In the genomic region with DNA sequence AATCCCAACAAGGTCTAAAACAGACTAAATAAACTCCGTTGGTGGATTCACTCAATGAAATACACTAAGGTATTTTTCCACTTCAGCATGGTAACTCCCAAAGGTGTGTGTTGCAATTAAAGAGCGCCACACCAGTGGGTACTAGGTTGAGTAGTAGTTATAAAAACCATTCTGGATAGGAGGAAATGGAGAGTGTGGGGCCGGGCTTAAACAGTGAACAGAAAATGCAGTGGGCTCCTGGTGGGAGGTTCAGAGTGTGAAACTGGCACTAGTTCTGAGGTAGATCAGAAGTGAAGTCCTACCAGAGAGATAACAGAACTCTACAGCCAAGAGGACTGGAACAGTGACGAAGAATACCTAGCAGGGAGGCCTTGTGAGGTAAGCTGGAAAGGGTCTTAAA, we compare ENCODE assay signal across 10 mouse cellular contexts. TPM values are rescaled to one million over a fixed set of nuclear protein-coding genes. Genes with fewer than 3 reads are reported as not detected.
A peak's percentile ranks its signal among the peaks of the same experiment; 100 is the strongest.
DNase-seq lines count a peak whose midpoint lies in the region; ATAC-seq and TF ChIP-seq lines count a peak whose summit lies in the region.
"Had no signal": no experiment of that assay in that cellular context is flagged by ENCODE, and none has a peak within 500 bp of the region (broad histone marks: within the 10 kb centered on the region; RNA-seq: fewer than 3 reads in every experiment).

No protein-coding gene starts in this region.

- H3K36me3 ChIP-seq in kidney, embryonic 15.5 days = peaks cover 20% of the 10 kb centered on the region; the same call in 1 of the 2 replicates
- H3K36me3 ChIP-seq in embryonic facial prominence, embryonic 15.5 days = peaks cover 16% of the 10 kb centered on the region
- H3K36me3 ChIP-seq in intestine, embryonic 15.5 days = peaks cover 7% of the 10 kb centered on the region; the same call in 1 of the 2 replicates
- peaks cover 10% of the 10 kb centered on the region for H3K36me3 ChIP-seq in myocyte (ENCODE audit: control insufficient read depth, insufficient read depth)

- no peak for DNase-seq in kidney, adult 11 months
- no peak for DNase-seq in spleen, postnatal 36 days (ENCODE audit: low spot score in 2 of 2)
- DNase-seq in layer of hippocampus, postnatal 25 days (ENCODE audit: extremely low spot score in 1 of 2, low spot score in 1 of 2) = no peak
- no peak for DNase-seq in cerebellum, adult 2 months

- no peak overlapping the region for H3ac ChIP-seq in myocyte (ENCODE audit: control insufficient read depth, insufficient read length)

- TF ChIP-seq CTCF in cerebellum, adult 2 months (IDR thresholded peaks at IDR 0.05; ENCODE audit: borderline replicate concordance, insufficient read depth, low read depth, low read length) = no peak

- peaks cover 20% of the 10 kb centered on the region for H3K79me2 ChIP-seq in myocyte (ENCODE audit: control insufficient read depth, insufficient read depth)

- no peak for TF ChIP-seq POLR2A in myocyte (IDR thresholded peaks at IDR 0.05; ENCODE audit: insufficient read length, low read depth)
- no peak for TF ChIP-seq POLR2A in cerebellum, adult 2 months (IDR thresholded peaks at IDR 0.05; ENCODE audit: borderline replicate concordance, insufficient read depth, low read length)

- peak overlapping the region; percentile 69 for H3K4me2 ChIP-seq in kidney, embryonic 15.5 days
- peak overlapping the region; percentile 67 for H3K4me2 ChIP-seq in embryonic facial prominence, embryonic 15.5 days (replicated peaks)
- H3K4me2 ChIP-seq in intestine, embryonic 15.5 days (replicated peaks) = peak overlapping the region; percentile 59
- H3K4me2 ChIP-seq in myocyte (ENCODE audit: low read depth) = peak overlapping the region; percentile 88

- peak overlapping the region; percentile 56; the same call in 1 of the 2 replicates for H3K9ac ChIP-seq in kidney, embryonic 15.5 days
- H3K9ac ChIP-seq in embryonic facial prominence, embryonic 15.5 days = peak overlapping the region; percentile 45
- H3K9ac ChIP-seq in intestine, embryonic 15.5 days = no peak overlapping the region

- peaks cover 11% of the 10 kb centered on the region; the same call in 1 of the 2 replicates for H3K9me3 ChIP-seq in kidney, embryonic 15.5 days (replicated peaks)
- no peaks in the 10 kb centered on the region for H3K9me3 ChIP-seq in embryonic facial prominence, embryonic 15.5 days (replicated peaks)
- 0 out of 2 replicates have a peak, but pooled peaks cover 3% of the 10 kb centered on the region for H3K9me3 ChIP-seq in intestine, embryonic 15.5 days

- no peak for ATAC-seq in kidney, embryonic 15.5 days (replicated peaks; ENCODE audit: low FRiP score)
- ATAC-seq in embryonic facial prominence, embryonic 15.5 days (ENCODE audit: insufficient number of reproducible peaks, low FRiP score, low TSS enrichment, low read depth) = no peak
- ATAC-seq in intestine, embryonic 15.5 days = no peak

- 84% methylated on average over 4 of the region's 4 CpGs for WGBS in kidney, embryonic 15.5 days
- 76% methylated on average over 4 of the region's 4 CpGs for WGBS in embryonic facial prominence, embryonic 15.5 days
- 82% methylated on average over 4 of the region's 4 CpGs for WGBS in intestine, embryonic 15.5 days
- WGBS in cerebellum, adult 2 months = 65% methylated on average over 4 of the region's 4 CpGs

- H3K27me3 ChIP-seq in kidney, embryonic 15.5 days = no peaks in the 10 kb centered on the region
- H3K27me3 ChIP-seq in embryonic facial prominence, embryonic 15.5 days = no peaks in the 10 kb centered on the region
- no peaks in the 10 kb centered on the region for H3K27me3 ChIP-seq in intestine, embryonic 15.5 days (replicated peaks)
- H3K27me3 ChIP-seq in myocyte (ENCODE audit: control insufficient read depth, insufficient read depth, insufficient read length) = peaks cover 5% of the 10 kb centered on the region
- no peaks in the 10 kb centered on the region for H3K27me3 ChIP-seq in cerebellum, adult 2 months (ENCODE audit: control insufficient read depth, insufficient read depth, low read length)
- H3K27me3 ChIP-seq: Patski had no signal

- H3K4me3 ChIP-seq in kidney, embryonic 15.5 days (replicated peaks) = peak overlapping the region; percentile 91
- peak overlapping the region; percentile 96 for H3K4me3 ChIP-seq in embryonic facial prominence, embryonic 15.5 days (replicated peaks)
- H3K4me3 ChIP-seq in intestine, embryonic 15.5 days (replicated peaks) = peak overlapping the region; percentile 95; the same call in 1 of the 2 replicates
- peak overlapping the region; percentile 33 for H3K4me3 ChIP-seq in myocyte
- no peak overlapping the region for H3K4me3 ChIP-seq in cerebellum, adult 2 months (replicated peaks; ENCODE audit: insufficient read depth, low read depth, low read length)

- H3K4me1 ChIP-seq in kidney, embryonic 15.5 days = peaks cover 15% of the 10 kb centered on the region
- peaks cover 18% of the 10 kb centered on the region for H3K4me1 ChIP-seq in embryonic facial prominence, embryonic 15.5 days
- H3K4me1 ChIP-seq in intestine, embryonic 15.5 days (replicated peaks) = 0 out of 2 replicates have a peak, but pooled peaks cover 2% of the 10 kb centered on the region
- H3K4me1 ChIP-seq in cerebellum, adult 2 months (ENCODE audit: control insufficient read depth, insufficient read depth, low read length) = peaks cover 3% of the 10 kb centered on the region; the same call in 1 of the 2 replicates

- H3K27ac ChIP-seq in kidney, embryonic 15.5 days = peak overlapping the region; percentile 94
- H3K27ac ChIP-seq in embryonic facial prominence, embryonic 15.5 days (replicated peaks) = peak overlapping the region; percentile 94
- no peak overlapping the region for H3K27ac ChIP-seq in intestine, embryonic 15.5 days
- H3K27ac ChIP-seq in cerebellum, adult 2 months (ENCODE audit: insufficient read depth, low read length) = no peak overlapping the region; the same call in 1 of the 2 replicates

TF ChIP-seq in myocyte, 11 proteins besides CTCF, POLR2A, EP300 and RAD21:
- TF ChIP-seq MAX (IDR thresholded peaks at IDR 0.05; ENCODE audit: low read depth) (no peak), TCF12 (IDR thresholded peaks at IDR 0.05; ENCODE audit: insufficient read depth, poor library complexity, severe bottlenecking) (no peak), MYOG (IDR thresholded peaks at IDR 0.05; ENCODE audit: control insufficient read depth in 1 of 3, insufficient read depth in 1 of 3, insufficient read length in 2 of 3, low read depth in 2 of 3) (no peak), REST (IDR thresholded peaks at IDR 0.05; ENCODE audit: insufficient read depth, insufficient read length) (no peak), SRF (IDR thresholded peaks at IDR 0.05; ENCODE audit: control insufficient read depth, insufficient read length, low read depth) (no peak), MYOD1 (IDR thresholded peaks at IDR 0.05; ENCODE audit: control insufficient read depth in 1 of 3, insufficient read length in 2 of 3, low read depth in 2 of 3) (no peak), POLR2AphosphoS2 (IDR thresholded peaks at IDR 0.05; ENCODE audit: insufficient read length, low read depth) (no peak), CEBPB (IDR thresholded peaks at IDR 0.05; ENCODE audit: insufficient read depth, poor library complexity, severe bottlenecking) (no peak), E2F4 (IDR thresholded peaks at IDR 0.05; ENCODE audit: insufficient read depth) (no peak), TCF3 (IDR thresholded peaks at IDR 0.05; ENCODE audit: insufficient read length, low read depth) (no peak), USF1 (IDR thresholded peaks at IDR 0.05; ENCODE audit: low read depth) (no peak)

RNA-seq across cellular contexts. Expression of a gene that starts 0.9 kb away (rescaled TPM):
- polyA plus RNA-seq in kidney, embryonic 15.5 days (2015; fragmentation: Nextera tagmentation; extraction: Ambion mirVana) = 123 and 124 TPM in 2 replicates
- 121 and 123 TPM in 2 replicates for polyA plus RNA-seq in embryonic facial prominence, embryonic 15.5 days (2015; fragmentation: Nextera tagmentation; extraction: Ambion mirVana)
- polyA plus RNA-seq in intestine, embryonic 15.5 days (2015; fragmentation: Nextera tagmentation; extraction: Ambion mirVana) = 120 and 126 TPM in 2 replicates
- polyA plus RNA-seq in myocyte (2012; fragmentation: generic; extraction: Trizol) = 58.2 TPM
- total RNA-seq in layer of hippocampus, postnatal 25 days (2021) = 10 to 100 TPM; 35.0 to 35.1 TPM
- 61.3 and 67.9 TPM in 2 replicates for polyA plus RNA-seq in cerebellum, adult 2 months (2012; rRNA removed)

RNA-seq across cellular contexts. Expression of a gene that starts 14.2 kb away (rescaled TPM):
- 5.9 and 7.0 TPM in 2 replicates for polyA plus RNA-seq in kidney, embryonic 15.5 days (2015; fragmentation: Nextera tagmentation; extraction: Ambion mirVana)
- 5.4 and 6.8 TPM in 2 replicates for polyA plus RNA-seq in embryonic facial prominence, embryonic 15.5 days (2015; fragmentation: Nextera tagmentation; extraction: Ambion mirVana)
- 3.7 and 4.1 TPM in 2 replicates for polyA plus RNA-seq in intestine, embryonic 15.5 days (2015; fragmentation: Nextera tagmentation; extraction: Ambion mirVana)
- 2.1 TPM for polyA plus RNA-seq in myocyte (2012; fragmentation: generic; extraction: Trizol)
- 10 to 100 TPM; 26.7 to 26.8 TPM for total RNA-seq in layer of hippocampus, postnatal 25 days (2021)
- 40.0 TPM in 2 replicates for polyA plus RNA-seq in cerebellum, adult 2 months (2012; rRNA removed)

RNA-seq across cellular contexts. Expression of a gene that starts 30.7 kb away (rescaled TPM):
- not detected in 2 replicates for polyA plus RNA-seq in kidney, embryonic 15.5 days (2015; fragmentation: Nextera tagmentation; extraction: Ambion mirVana)
- polyA plus RNA-seq in embryonic facial prominence, embryonic 15.5 days (2015; fragmentation: Nextera tagmentation; extraction: Ambion mirVana) = not detected in 2 replicates
- not detected in 2 replicates for polyA plus RNA-seq in intestine, embryonic 15.5 days (2015; fragmentation: Nextera tagmentation; extraction: Ambion mirVana)
- polyA plus RNA-seq in myocyte (2012; fragmentation: generic; extraction: Trizol) = not detected
- total RNA-seq in layer of hippocampus, postnatal 25 days (2021) = not detected
- polyA plus RNA-seq in cerebellum, adult 2 months (2012; rRNA removed) = not detected in 2 replicates
- polyA plus RNA-seq: Patski; small intestine, adult 2 months had no signal

Comparison
In these comparisons a context has a peak if more than half of its experiments do, and no peak if none do; other contexts are left out.
1. H3K27ac ChIP-seq: peak in kidney, embryonic 15.5 days (single experiment) and embryonic facial prominence, embryonic 15.5 days (single experiment); none in intestine, embryonic 15.5 days (single experiment) and cerebellum, adult 2 months (single experiment).
2. Peak in every context shown above with its lines, with median percentiles within 50 percentile points of each other: H3K4me2 ChIP-seq.